Mouse (Mus musculus) adrenal gland, postnatal 4 days (tissue): ENCODE results near the gene Clip4. TPM values are rescaled to one million over a fixed set of nuclear protein-coding genes. Genes with fewer than 3 reads are reported as not detected.
"Not testable (repeated sequence)": the region's sequence is repeated elsewhere in the genome, so short reads cannot be mapped to it uniquely, and the experiment has no call there.

ENCODE experiments used
- DNase-seq, 2 experiments: peaks; one replicate each; pipeline ENCODE4 v3.0.0; 2021 to 2022; ENCODE audit warnings: low spot score in 2 of 2, mixed read lengths in 2 of 2
- long read RNA-seq, 2 experiments: library from polyadenylated mRNA; stranded (forward); transcript quantifications; one replicate each; pipeline ENCODE4 v2.0.0; 2021
- total RNA-seq, 2 experiments: library from RNA; stranded (reverse); gene quantifications; 2 replicates each; pipeline ENCODE4 v1.2.3; 2021

The Clip4 gene
- total RNA-seq = 10 to 100 TPM; 21.9 to 26.4 TPM
- long read RNA-seq, experiment 1, partial matches to known transcripts = 1 of 10 reads
- long read RNA-seq, experiment 1, other reads (novel, unspliced or antisense) = 9 of 10 reads
- long read RNA-seq, experiment 2, partial matches to known transcripts = 6 of 34 reads
- long read RNA-seq, experiment 2, other reads (novel, unspliced or antisense) = 26 of 34 reads

DNA sequence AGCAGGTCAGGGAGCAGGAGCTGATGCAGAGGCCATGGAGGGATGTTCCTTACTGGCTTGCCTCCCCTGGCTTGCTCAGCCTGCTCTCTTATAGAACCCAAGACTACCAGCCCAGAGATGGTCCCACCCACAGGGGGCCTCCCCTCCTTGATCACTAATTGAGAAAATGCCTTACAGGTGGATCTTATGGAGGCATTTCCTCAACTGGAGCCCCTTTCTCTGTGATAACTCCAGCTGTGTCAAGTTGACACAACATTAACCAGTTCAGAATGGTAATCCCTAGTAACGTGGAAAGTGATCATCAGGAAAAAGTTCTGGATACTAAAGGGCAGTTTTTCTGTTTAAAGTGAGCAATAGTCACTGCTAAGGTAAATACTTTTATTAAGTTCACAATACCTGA lies at the start of gene Clip4:
Gene Clip4, plus strand, starts transcription at position 301 of the 400 bp plus-strand sequence.
- not testable (repeated sequence) for DNase-seq

DNA sequence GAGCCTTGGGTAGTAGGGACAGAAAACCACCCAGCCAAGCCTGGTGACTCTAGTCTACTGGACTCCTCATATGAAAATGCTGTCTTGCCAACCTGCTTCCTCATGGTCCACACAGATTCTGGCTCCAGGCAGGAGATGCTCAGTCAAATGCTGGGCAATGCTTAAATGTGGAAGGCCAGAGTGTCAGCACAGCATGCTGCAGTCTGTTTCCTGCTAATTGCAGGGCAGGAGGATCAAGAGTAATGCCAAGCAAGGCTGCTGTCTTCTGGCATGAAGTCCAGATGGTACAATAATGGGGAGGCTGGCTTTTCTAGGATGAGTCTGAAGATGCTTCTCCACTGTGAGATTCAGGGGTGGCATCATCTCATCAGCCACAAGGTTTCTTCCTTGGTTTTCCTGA lies 47.8 kb upstream of the Clip4 start:
- no peak for DNase-seq

DNA sequence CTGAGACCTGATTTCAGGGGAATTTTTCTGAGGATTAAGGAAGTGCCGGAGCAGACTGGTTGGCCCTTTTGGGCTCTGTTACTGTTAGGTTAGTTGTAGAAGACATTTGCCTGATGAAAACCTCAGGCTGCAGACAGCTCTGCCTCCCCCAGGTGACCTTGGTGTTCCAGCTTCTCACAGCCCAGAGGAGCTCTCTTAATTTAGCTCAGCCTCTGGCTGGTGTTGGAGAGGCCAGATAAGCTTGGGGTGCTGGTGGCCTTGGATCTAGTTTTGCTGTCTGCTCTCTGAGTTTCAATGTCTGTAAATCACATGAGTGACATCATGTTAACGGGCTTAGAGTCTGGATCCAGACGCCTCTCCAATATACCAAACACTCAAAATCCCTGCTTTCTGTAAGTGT lies 47.3 kb upstream of the Clip4 start:
- DNase-seq = no peak

DNA sequence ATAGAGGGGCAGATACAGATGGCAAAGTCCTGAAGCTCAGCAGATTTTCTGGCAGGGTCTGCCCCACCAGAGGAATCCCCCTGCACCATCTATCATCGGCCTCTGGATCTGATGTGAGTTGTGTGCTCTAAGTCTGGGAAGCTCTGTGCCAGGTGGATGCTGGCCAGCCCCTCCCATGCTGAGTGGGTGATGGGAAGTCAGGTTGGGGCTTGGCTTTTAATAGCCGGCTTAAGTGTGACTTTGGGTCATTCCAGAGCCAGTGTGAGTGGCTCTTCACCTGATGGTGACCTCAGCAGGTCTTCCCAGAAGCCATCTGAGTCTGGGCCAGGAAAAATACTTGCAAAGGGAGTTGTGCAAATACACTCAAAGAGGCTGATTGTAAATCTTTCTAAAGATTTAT lies 37.6 kb upstream of the Clip4 start:
- no peak for DNase-seq

DNA sequence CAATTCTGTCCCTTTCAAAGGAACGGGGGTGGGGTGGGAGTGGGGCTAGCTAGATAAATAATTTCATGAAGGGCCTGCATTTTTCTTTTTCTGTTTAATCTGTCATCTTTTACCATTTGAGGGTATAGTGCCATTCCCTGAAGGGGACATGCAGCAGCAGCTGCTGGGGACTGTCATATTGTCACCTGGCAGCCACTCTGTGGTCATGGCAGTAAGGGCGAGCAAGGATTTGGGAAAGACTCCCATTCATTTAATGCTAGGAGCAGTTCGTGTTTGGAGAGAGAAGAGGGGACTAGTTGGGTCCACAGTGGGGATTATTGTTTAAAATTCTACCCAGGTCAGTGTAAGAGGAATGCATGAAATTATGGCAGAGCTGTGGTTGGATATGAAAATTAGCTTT lies 31.8 kb upstream of the Clip4 start:
- no peak for DNase-seq

DNA sequence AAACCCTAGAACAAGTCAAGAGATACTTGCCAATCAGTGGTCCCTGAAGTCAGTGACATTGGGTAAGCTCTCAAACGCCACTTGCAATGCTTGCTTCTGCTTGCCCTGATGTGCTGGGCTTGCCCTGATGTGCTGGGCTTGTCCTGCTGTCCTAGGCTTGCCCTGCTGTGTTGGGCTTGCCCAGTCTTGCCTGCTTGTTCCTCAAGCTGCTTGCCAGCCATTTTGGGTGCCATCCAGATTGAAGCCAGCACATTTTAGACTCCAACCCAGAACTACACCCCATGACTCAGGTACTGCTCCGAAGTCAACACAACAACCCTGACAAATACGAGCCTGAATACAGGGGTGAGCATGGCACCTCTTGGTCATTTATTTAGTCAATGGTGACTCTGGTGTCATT lies 26.1 kb upstream of the Clip4 start:
- DNase-seq = no peak

DNA sequence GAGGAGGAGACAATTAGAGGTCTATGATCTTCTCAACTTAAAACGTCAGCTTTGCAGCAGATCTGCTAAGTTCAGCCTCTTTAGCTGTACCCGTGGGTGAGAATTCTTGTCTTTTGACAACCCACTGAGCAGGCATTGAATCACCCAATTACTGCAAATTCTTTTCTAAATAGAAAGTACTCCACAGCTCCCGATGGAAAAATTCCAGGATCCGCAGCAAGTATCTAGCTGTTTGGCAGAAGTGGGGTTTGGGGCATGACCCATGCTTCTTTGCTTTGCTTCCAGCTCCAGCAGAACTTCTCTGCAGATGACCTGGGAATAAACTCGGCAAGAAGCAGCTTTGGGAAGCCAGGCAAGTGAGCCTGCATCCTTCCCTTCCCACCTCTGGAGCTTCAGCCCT lies 25.3 kb upstream of the Clip4 start:
- no peak for DNase-seq

DNA sequence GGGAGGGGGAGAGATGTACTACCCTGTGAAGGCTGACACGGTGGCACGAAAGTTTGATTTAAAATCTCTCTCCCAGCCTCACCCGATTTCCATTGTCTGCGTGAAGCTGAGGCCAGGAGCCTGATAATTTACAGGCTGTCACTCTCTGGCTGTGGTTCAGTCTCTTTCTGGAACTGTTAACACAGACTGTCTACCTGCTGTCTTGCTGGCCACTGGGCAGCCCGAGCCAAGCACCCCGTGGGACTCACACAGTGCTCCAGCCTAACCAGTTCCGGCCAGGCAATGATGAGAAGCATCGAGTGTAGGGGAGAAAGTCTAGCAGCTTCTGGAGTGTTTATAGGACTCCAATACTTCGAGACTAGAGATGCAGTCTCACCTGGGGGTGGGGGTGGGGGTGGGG lies 22.2 kb upstream of the Clip4 start:
- DNase-seq = no peak

DNA sequence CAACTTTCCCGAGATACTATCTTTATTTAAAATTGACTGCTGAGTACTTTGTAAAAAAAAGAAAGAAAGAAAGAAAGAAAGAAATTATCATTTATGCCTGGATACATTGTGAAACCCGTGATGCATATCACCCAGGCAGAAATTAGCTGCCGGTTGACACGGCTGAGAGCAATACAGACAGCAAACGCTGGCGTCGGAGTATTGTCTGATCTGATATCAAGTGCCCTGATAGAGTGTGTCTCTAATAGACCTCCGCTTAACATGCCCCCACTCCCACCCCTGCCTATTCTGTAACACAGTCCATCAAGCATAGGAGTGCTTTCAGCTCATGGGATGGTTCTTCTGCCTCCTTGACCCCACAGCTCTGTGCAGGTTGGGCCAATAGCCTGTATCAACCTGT lies 20.7 kb upstream of the Clip4 start:
- no peak for DNase-seq

DNA sequence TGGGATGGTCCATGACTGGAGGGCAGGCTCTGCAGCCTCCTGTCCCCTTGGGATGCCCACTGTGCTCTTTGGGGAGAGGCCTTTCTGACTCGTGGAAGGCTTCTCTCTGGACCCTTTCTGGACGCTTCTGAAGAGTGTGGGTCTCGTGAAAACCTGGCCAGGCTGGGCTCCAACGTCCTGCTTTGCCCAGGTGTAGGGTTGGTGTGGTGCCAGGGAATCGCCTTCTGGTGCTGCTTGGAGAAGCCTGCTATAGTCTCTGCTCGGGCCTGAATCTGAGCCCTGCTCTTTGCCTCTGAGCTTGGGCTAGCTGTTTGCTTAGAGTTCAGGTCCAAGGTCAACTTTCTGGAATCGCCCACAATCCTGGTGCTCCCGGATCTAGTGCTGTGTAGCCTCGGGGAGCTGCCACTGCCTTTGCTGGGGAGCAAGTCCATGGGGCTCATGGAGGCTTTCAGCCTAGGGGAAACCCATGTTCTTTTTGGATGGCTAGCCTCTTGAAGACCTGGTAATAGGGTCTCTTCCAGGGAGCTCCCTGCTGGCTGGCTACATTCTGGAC lies 18.6 kb upstream of the Clip4 start:
- DNase-seq = no peak

DNA sequence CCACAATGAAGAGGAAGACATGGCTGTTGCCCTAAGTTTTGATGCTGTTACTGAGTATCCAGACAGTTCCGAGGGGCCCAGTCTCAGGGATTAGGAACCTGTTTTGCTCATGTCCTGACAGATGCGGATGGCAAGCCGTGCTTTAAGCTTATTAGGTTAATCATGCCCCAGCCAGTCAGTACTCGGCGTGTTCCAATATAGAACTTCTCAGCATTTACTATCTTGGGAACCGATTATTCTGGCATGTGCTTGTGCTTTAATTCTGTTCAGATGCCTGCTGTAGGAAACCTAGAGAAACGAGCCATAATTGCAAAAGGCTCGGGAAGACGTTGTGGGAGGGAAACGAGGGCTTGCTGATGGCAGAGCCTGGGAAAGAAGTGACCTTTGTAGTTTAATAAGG lies 15.4 kb upstream of the Clip4 start, which contains the start of gene Pcare:
Gene Pcare, minus strand, starts transcription at position 64 of the 400 bp plus-strand sequence.
- DNase-seq = no peak

DNA sequence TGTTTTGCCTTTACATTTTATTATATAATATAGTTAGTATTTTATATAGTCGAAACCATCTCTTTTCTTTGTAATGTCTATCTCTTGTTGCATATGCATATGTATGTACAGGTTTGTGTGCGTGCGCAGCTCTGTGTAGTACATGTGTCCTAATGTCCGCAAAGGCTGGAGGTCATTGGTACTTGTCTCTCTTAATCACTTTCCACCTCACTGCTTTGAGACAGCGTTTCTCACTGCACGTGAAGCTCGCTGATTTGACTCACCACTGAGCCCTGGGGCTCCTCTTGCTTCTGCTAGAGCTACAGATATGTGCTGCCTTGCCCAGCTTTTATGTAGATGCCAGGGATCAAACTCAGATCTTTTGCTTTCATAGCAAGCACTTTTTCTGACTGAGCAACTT lies 7.7 kb upstream of the Clip4 start:
- DNase-seq = no peak

DNA sequence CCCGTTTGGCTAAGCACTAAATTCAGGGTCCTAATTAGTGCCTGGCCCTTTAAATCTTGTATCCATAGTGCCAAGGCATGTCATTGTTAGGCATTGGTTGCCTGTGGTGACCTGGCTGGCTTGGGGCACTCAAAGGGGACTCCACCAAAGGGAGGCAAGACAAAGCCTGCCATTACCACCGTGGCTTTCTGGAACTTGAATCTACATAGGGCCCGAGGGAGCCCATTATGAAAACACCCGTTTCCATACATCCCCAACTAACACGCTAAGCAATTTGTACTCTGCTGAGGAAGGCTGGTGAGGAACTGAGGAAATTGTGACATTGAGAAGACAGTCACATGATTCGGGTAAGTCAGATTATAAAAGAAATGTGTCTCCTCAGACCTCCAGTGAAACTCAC lies 1.3 kb downstream of the Clip4 start:
- DNase-seq = no peak

DNA sequence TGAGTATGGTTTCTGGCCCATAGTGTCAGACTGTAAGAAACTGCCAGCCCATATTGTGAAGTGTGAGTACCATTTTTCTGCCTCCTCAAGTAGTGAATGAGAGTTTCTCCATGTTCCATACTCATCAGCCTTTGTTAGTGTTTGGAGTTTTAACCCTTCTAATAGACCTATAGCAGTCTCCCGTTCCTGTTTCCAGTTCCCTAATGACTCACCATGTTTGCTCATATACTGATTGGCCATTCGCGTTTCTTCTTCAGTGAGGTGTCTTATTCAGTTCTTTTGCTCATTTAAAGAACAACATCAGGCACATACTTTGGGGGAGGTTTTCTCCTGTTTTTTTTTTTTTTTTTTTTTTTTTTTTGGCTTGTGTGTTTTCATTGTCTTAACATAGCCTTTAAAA lies 2.4 kb downstream of the Clip4 start:
- no peak for DNase-seq

DNA sequence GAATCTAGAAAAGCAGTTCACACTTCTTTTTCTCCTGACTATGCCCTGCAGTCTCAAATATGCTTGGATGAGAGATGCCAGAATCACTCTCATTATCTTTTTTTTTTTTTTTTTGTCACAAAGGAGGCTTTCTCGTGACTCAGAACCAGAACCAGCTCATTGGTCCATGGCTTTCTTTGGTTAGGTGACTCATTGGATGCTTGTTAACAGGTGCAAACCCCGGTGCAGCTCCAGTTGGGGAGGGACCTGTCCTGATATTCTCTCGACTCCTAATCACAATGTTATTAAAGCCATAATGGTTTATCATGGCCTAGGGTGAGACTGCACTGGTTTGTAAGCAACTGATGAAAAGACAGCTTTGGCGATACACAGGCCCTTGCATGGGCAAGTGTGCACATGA lies 5.9 kb downstream of the Clip4 start:
- DNase-seq = no peak

DNA sequence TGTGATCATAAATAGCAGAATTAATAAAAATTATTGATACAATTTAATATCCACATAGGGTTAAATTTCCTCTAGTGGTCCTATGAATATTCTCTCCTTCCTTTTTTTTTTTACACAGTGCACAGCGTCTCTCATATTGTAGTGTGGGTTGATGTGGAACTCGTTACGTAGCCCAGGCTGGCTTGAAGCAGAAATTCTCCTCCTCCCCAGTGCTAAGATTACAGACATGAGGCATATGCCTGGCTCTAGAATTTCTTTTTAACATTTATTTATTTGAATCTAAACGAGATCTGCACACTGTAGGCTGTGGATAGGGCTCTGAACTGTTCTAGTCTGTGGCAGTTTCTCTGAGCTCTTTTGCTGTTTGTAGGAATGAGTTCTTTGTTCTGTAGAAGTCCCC lies 7.0 kb downstream of the Clip4 start:
- no peak for DNase-seq

DNA sequence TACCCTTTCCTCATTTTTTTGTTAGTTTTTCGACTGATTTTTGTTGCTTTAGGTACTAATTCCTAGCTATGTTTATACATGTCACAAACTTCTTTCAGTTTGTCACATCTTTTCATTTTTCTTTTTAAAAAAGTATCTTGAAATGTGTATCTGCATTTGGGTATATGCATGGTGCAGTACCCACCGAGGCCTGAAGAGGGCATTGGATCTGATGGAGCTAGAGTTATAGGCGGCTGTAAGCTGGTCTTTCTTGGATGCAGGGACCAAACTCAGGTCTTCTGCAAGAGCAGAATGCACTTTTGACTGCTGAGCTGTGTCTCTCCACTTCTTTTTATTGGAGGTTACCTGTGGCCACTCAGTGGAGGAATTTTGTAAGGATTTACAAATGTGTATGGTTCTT lies 10.4 kb downstream of the Clip4 start:
- DNase-seq = no peak

DNA sequence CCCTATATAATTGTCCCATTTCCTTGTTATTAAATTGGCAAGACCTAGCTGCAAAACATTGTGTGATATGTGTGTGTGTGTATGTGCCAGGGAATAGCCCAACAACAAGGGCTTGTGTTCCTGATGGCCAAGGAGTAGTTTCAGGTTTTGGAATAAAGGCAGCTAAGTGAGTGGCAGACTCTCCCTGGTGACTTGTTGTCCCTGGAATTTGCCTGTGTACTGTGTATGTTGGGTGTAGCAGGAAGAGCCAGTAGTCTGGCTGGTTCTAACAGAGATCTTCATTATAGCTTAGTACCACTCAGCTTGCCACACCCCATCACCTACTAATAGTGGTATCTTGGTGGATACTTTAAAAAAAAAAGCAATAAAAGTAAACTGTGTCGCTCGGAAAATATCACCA lies 12.2 kb downstream of the Clip4 start:
- no peak for DNase-seq

DNA sequence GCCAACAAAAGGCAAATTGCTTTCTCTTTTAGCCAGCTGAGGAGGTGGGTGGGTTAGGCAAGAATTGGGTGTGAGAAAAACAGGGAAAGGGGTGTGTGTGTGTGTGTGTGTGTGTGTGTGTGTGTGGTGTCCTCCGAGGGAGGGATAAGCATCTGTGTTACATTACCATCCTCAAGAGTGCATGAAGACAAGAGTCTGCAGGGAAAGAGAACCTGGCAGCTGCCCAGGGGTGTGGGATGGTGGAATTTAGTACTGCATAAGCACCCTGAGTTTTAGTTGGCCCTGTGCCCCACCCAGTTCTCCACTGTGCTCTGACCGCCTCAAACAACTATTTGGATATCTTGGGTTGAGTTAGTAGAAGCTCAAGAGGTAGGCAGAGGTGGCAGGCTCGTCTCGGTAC lies 12.7 kb downstream of the Clip4 start:
- DNase-seq = no peak

DNA sequence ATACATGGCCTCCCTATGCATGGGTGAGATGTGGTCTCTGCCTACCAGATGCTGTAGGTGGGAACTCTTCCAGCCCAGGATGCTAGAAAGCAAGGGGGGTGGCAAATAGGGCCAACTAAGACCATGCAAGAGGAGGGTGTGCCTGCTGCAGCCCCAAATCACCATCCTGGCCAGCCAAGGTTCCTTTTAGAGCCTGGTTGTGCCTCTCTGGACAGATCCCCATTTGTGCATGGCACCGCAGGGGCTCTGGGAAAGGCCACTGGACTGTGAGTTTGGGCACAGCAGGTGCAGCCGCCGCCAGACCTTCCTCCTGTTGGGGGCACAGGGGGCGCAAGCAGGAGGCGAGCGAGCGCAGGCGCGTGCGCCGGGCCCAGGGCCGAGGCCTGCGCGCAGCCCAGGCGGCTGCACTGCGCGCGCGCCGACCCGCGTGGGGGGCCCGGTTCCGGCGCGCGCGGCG lies 14.0 kb downstream of the Clip4 start:
- peak in 1 of 2 experiments; percentile 4 for DNase-seq

DNA sequence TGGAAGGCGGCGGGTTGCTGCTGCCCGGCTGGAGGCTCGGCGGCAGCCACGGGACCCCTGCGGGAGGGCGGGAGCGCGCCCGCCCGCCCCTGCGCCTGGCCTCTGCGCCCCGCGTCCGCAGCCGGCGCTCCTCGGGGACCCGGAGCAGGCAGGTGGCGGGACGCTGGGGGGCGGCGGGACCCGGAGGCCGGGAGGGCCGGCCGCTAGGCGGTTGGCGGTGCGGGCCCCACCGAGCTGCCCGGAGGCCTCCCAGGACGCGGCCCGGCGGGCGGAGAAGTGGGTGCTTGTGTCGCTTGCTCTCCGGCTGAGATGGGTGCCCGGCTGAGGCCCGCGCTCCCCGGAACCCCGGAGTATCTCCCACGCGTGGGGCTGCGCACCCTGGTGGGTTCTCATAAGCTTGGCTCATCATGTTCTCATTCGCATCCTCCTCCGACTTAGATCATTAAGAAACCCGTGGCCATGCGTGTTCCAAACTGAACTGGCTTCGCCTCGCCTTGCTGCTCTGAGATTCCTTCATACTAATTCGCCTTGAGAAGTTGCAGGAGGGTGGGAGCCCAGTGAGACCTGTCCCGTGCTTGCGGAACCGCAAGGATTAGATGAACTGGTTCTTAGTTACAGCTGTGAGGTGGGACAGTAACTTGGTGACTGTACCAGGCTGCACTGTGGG lies 14.6 kb downstream of the Clip4 start:
- DNase-seq = peak in 1 of 2 experiments; percentile 5

DNA sequence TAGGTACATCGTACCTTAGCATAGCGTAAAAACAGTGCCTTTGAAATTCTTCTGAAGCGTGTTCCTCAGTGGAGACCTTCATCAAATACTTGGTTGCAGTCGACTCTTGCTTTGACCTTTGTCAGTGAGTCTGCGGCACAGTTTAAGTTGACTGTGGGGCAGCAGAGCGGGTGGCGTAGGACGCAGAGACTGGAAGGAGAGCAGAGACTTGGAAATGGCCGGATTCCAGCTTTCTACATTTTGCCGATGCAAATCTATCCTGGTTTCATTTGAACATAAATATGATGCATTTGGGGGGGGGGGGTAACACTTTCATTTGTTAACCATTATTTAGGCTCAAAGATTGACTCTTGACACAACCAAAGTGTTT lies 15.1 kb downstream of the Clip4 start:
- no peak for DNase-seq

DNA sequence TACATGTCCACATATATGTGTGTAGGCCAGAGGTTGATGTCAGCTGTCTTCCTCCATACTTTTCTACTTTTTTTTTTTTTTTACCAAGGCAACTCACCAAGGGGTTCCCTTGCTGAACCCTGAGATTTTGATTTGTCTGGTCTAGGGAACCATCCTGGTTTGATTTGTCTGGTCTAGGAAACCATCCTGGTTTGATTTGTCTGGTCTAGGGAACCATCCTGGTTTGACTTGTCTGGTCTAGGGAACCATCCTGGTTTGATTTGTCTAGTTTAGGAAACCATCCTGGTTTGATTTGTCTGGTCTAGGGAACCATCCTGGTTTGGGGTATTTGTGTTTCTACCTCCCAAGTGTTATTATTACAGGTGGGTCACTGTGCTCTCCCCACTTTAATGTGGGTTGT lies 18.2 kb downstream of the Clip4 start:
- no peak for DNase-seq
